Mouse (Mus musculus): ENCODE measurements around the gene Sgk1. TPM values are rescaled to one million over a fixed set of nuclear protein-coding genes. Genes with fewer than 3 reads are reported as not detected.

Sgk1 gene
- polyA plus RNA-seq, 1 experiment from 2014 or later = 32.1 TPM

DNA sequence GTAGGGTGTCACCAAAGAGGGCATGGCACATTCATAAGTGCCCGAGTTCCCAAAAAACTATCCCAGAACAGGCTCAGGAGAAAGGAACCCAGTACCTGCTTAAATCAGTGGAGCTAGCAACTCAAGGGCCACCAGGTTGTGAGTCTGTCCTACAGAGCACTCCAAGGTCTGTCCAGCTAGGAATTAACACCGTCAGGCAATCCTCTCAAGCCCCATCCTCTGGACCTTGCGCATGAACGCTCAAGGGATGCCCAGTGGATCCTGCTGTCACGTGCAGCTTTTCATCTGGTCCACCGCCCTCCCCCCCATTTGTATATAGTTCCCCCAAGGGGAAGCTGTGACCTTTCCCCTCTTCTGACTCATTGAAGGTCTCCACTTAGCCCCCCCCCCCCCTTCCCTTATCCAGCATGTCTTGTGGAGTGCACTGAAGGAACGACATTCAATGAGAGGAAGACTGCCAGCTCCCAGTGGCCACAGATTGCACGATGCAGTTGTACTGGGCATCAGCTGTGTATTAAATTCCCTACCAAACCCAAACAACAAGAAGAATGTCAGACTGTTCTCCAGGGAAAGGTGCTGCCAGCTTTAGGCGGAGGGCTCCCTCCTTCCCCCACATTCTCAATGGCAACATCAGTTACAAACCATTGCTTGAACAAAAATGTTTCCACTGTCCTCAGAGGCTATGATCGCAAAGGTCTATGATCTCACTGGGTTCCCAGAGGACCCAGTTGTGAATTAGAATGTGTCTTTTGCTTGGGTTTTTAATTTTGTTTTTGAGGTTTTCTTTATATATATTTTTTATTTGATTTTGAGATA lies 118.7 kb downstream of the Sgk1 start:
- Histone ChIP-seq H3K4me3 (replicated peaks; ENCODE audit: low read length) (no peak overlapping the region), H3K4me2 (ENCODE audit: low read length) (no peak overlapping the region), H3K27ac (ENCODE audit: low read length) (no peak overlapping the region), H3K9me3 (ENCODE audit: control insufficient read depth, low read length) (no peaks in the 10 kb centered on the region), H3K9ac (replicated peaks; ENCODE audit: low read depth, low read length) (no peak overlapping the region), H3K27me3 (replicated peaks; ENCODE audit: control insufficient read depth, insufficient read depth, low read length) (no peaks in the 10 kb centered on the region), H3K4me1 (replicated peaks; ENCODE audit: control insufficient read depth, insufficient read depth, low read length) (no peaks in the 10 kb centered on the region), H3K36me3 (ENCODE audit: control insufficient read depth, insufficient read depth) (no peaks in the 10 kb centered on the region)
- ATAC-seq = no peak
- WGBS = 65% methylated on average over 10 of the region's 10 CpGs

DNA sequence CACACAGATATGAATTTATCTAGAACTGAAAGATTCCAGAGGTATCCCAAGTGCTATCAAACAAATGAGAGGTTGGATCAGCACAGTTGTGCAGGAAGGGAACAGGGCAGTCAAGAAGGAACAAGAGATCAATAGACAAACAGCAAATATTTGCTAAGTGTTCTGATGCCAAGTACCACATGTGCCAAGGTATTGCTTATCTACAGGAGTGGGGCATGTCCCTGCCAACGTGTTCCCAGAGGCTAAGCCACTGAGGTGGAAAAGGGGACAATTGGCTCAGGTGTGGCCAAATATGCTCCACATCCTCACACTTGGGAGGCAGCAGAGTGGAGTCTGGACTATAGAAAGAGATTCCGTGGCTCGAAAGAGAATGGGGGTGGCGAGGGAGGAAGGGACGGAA lies 119.6 kb downstream of the Sgk1 start:
- H3K4me3 ChIP-seq (replicated peaks; ENCODE audit: low read length) = no peak overlapping the region
- no peaks in the 10 kb centered on the region for H3K36me3 ChIP-seq (ENCODE audit: control insufficient read depth, insufficient read depth)
- no peaks in the 10 kb centered on the region for H3K9me3 ChIP-seq (ENCODE audit: control insufficient read depth, low read length)
- ATAC-seq = no peak
- H3K27me3 ChIP-seq (replicated peaks; ENCODE audit: control insufficient read depth, insufficient read depth, low read length) = no peaks in the 10 kb centered on the region
- no peak overlapping the region for H3K4me2 ChIP-seq (ENCODE audit: low read length)
- H3K27ac ChIP-seq (ENCODE audit: low read length) = no peak overlapping the region
- H3K9ac ChIP-seq (replicated peaks; ENCODE audit: low read depth, low read length) = no peak overlapping the region
- WGBS = 81% methylated on average over 3 of the region's 5 CpGs
- H3K4me1 ChIP-seq (replicated peaks; ENCODE audit: control insufficient read depth, insufficient read depth, low read length) = no peaks in the 10 kb centered on the region

- no peaks in the 10 kb centered on the region for H3K36me3 ChIP-seq (ENCODE audit: control insufficient read depth, insufficient read depth)
- no peak overlapping the region for H3K4me3 ChIP-seq (replicated peaks; ENCODE audit: low read length)
- no peak for ATAC-seq
- no peak overlapping the region for H3K9ac ChIP-seq (replicated peaks; ENCODE audit: low read depth, low read length)
- no peaks in the 10 kb centered on the region for H3K4me1 ChIP-seq (replicated peaks; ENCODE audit: control insufficient read depth, insufficient read depth, low read length)
- no peak overlapping the region for H3K27ac ChIP-seq (ENCODE audit: low read length)
- WGBS = 84% methylated on average over 5 of the region's 5 CpGs
- no peaks in the 10 kb centered on the region for H3K9me3 ChIP-seq (ENCODE audit: control insufficient read depth, low read length)
- no peaks in the 10 kb centered on the region for H3K27me3 ChIP-seq (replicated peaks; ENCODE audit: control insufficient read depth, insufficient read depth, low read length)
- no peak overlapping the region for H3K4me2 ChIP-seq (ENCODE audit: low read length)
Observed at GRCm38 (mm10) chr10:22004763-22005162, 122.8 kb downstream of the Sgk1 start.

DNA sequence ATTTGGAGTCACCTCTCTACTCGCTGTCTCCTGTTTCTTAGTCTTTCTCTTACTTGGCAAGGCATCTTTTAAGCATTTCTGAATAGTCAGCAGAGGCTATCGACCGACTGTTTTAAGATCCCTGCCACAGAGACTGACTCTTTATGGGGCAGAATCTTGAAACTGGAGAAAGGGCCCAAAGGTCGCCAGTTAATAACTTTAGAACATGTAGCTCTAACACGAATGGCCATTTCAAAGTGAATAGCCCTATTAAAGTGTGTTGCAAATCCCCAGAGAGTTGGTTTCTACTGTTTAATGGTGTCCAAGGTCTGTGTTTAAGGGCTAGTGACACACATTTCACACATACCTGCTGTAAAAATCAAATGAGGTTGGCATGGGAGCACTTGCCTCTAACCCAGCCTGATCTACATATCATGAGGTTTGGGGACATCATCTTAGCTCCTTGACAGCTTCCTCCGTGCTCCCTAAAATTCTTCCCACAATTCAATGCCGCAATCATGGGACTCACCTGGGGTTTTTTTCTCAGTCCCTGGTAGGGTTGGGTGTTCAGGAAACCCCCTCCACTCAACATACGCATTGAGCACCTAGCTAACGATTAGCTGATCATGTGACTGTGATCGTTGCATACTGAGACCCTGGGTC lies 125.3 kb downstream of the Sgk1 start:
- no peak for ATAC-seq

GRCm38 (mm10) chr10:22007802-22008172 lies 125.8 kb downstream of the Sgk1 start:
- no peaks in the 10 kb centered on the region for H3K27me3 ChIP-seq (replicated peaks; ENCODE audit: control insufficient read depth, insufficient read depth, low read length)
- 0 out of 2 replicates have a peak, but pooled peaks have one; percentile 61 for ATAC-seq
- 43% methylated on average over 4 of the region's 4 CpGs for WGBS
- H3K9me3 ChIP-seq (ENCODE audit: control insufficient read depth, low read length) = no peaks in the 10 kb centered on the region
- H3K9ac ChIP-seq (replicated peaks; ENCODE audit: low read depth, low read length) = no peak overlapping the region
- no peaks in the 10 kb centered on the region for H3K36me3 ChIP-seq (ENCODE audit: control insufficient read depth, insufficient read depth)
- no peak overlapping the region for H3K4me2 ChIP-seq (ENCODE audit: low read length)
- no peaks in the 10 kb centered on the region for H3K4me1 ChIP-seq (replicated peaks; ENCODE audit: control insufficient read depth, insufficient read depth, low read length)
- H3K27ac ChIP-seq (ENCODE audit: low read length) = no peak overlapping the region
- no peak overlapping the region for H3K4me3 ChIP-seq (replicated peaks; ENCODE audit: low read length)

More for the DNA sequence above, 125.3 kb downstream of the Sgk1 start:
- Histone ChIP-seq H3K36me3 (ENCODE audit: control insufficient read depth, insufficient read depth) (no peaks in the 10 kb centered on the region), H3K9me3 (ENCODE audit: control insufficient read depth, low read length) (no peaks in the 10 kb centered on the region), H3K4me1 (replicated peaks; ENCODE audit: control insufficient read depth, insufficient read depth, low read length) (no peaks in the 10 kb centered on the region), H3K27ac (ENCODE audit: low read length) (no peak overlapping the region), H3K9ac (replicated peaks; ENCODE audit: low read depth, low read length) (no peak overlapping the region), H3K4me3 (replicated peaks; ENCODE audit: low read length) (no peak overlapping the region), H3K4me2 (ENCODE audit: low read length) (no peak overlapping the region), H3K27me3 (replicated peaks; ENCODE audit: control insufficient read depth, insufficient read depth, low read length) (no peaks in the 10 kb centered on the region)
- 89% methylated on average over 10 of the region's 10 CpGs for WGBS

DNA sequence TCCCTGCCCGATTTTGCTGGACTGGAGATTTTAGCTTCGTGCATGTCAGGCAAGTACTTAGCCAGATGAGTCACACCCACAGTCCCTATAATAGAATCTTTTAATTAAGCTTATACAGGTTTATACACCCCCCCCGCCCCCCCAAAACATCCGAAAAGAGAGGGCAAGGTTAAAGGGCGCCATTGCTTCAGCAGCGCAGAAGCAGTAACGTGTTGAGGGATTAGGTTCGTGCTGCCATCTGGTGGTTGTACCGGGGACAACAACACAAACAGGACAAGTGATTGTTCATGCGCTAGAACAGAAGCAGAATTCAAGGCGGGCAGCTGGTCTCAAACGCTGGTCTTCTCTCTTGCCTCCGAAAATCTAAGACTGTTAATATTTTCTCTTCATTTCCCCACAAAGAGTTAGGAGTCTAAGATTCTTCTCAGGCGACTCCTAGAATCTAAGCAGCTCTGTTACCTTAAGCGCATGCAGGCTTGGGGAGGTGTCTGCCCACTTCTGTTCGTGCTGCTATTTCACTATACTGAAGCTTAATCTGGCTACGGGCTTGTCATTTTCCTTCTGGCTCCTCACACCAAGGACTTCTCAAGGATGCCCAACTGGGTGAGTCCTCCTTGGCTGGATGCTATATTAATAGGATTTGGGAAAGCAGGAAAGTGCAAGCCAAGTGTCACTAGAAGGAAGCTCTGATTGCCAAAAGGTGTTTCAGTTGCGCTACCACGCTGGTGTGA lies 128.3 kb downstream of the Sgk1 start:
- Histone ChIP-seq H3K4me2 (ENCODE audit: low read length) (no peak overlapping the region), H3K9me3 (ENCODE audit: control insufficient read depth, low read length) (no peaks in the 10 kb centered on the region), H3K27me3 (replicated peaks; ENCODE audit: control insufficient read depth, insufficient read depth, low read length) (no peaks in the 10 kb centered on the region), H3K9ac (replicated peaks; ENCODE audit: low read depth, low read length) (no peak overlapping the region), H3K36me3 (ENCODE audit: control insufficient read depth, insufficient read depth) (no peaks in the 10 kb centered on the region), H3K4me1 (replicated peaks; ENCODE audit: control insufficient read depth, insufficient read depth, low read length) (no peaks in the 10 kb centered on the region), H3K27ac (ENCODE audit: low read length) (no peak overlapping the region), H3K4me3 (replicated peaks; ENCODE audit: low read length) (no peak overlapping the region)
- peak; percentile 63 for ATAC-seq
- WGBS = 41% methylated on average over 19 of the region's 19 CpGs

DNA sequence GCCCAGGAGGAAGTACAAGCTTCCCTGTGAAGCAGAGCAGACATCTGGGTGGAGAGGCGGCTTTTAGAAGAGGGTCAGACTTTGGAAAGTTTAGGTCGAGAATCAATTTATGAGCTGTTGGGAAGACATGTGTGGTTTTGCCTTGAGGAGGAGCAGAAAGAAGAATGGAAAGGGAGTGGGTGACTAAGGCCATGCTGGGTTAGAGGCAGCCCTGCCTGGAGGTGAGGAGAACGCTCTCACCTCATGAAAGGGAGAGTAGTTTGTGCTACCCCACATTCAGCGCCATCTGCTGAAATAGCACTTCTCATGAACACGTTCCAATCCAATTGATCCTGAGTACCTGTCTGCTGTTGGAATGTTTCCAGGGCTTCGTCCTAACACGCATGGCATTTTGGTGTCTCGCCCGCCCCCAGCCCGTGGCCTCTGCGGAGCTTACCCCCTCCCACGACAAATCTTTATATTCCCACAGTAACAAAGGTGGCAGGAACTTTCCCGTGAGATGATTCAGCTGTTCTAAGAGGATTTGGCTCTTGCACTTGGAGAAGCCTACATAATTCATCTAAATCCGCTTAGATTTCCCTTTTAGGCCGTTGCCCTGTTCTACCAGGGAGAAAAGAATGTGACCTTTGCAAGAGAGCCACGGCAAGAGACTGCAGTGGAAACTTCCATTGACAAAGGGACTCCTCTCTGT lies 135.6 kb downstream of the Sgk1 start:
- Histone ChIP-seq H3K36me3 (ENCODE audit: control insufficient read depth, insufficient read depth) (no peaks in the 10 kb centered on the region), H3K4me2 (ENCODE audit: low read length) (no peak overlapping the region), H3K4me3 (replicated peaks; ENCODE audit: low read length) (no peak overlapping the region), H3K27me3 (replicated peaks; ENCODE audit: control insufficient read depth, insufficient read depth, low read length) (no peaks in the 10 kb centered on the region), H3K9me3 (ENCODE audit: control insufficient read depth, low read length) (no peaks in the 10 kb centered on the region), H3K9ac (replicated peaks; ENCODE audit: low read depth, low read length) (no peak overlapping the region), H3K4me1 (replicated peaks; ENCODE audit: control insufficient read depth, insufficient read depth, low read length) (no peaks in the 10 kb centered on the region), H3K27ac (ENCODE audit: low read length) (no peak overlapping the region)
- ATAC-seq = no peak
- 55% methylated on average over 16 of the region's 16 CpGs for WGBS

- Histone ChIP-seq H3K9ac (replicated peaks; ENCODE audit: low read depth, low read length) (no peak overlapping the region), H3K4me3 (replicated peaks; ENCODE audit: low read length) (no peak overlapping the region), H3K27ac (ENCODE audit: low read length) (no peak overlapping the region), H3K4me1 (replicated peaks; ENCODE audit: control insufficient read depth, insufficient read depth, low read length) (no peaks in the 10 kb centered on the region), H3K4me2 (ENCODE audit: low read length) (no peak overlapping the region), H3K36me3 (ENCODE audit: control insufficient read depth, insufficient read depth) (no peaks in the 10 kb centered on the region), H3K9me3 (ENCODE audit: control insufficient read depth, low read length) (no peaks in the 10 kb centered on the region), H3K27me3 (replicated peaks; ENCODE audit: control insufficient read depth, insufficient read depth, low read length) (no peaks in the 10 kb centered on the region)
- ATAC-seq = no peak
- WGBS = 92% methylated on average over 4 of the region's 4 CpGs
Observed at GRCm38 (mm10) chr10:22018618-22019017, 136.6 kb downstream of the Sgk1 start.

DNA sequence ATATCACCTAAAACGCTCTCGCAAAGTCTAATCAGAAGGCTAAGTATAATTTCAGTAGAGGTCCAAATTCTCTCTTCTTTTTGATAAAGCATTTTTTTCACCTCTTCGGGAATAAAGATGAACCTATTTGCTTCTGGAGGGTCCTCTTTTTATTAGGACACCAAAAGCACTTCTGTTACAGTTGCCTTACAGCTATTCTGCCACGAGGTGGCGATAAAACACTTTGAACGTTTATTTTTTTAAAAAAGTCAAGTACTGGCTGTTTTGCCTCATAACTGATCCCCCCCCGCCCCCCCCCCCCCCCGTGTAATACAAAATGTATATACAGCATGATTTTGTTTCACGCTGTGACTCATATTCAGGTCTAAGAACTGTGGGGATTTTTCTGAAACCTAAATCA lies 152.3 kb downstream of the Sgk1 start:
- H3K9ac ChIP-seq (replicated peaks; ENCODE audit: low read depth, low read length) = no peak overlapping the region

More for the DNA sequence above, 152.3 kb downstream of the Sgk1 start:
- H3K36me3 ChIP-seq (ENCODE audit: control insufficient read depth, insufficient read depth) = no peaks in the 10 kb centered on the region
- no peak overlapping the region for H3K27ac ChIP-seq (ENCODE audit: low read length)
- H3K4me2 ChIP-seq (ENCODE audit: low read length) = no peak overlapping the region
- no peaks in the 10 kb centered on the region for H3K4me1 ChIP-seq (replicated peaks; ENCODE audit: control insufficient read depth, insufficient read depth, low read length)
- no peaks in the 10 kb centered on the region for H3K27me3 ChIP-seq (replicated peaks; ENCODE audit: control insufficient read depth, insufficient read depth, low read length)
- WGBS = 7% methylated on average over 9 of the region's 9 CpGs
- H3K4me3 ChIP-seq (replicated peaks; ENCODE audit: low read length) = no peak overlapping the region
- no peak for ATAC-seq
- peaks cover 4% of the 10 kb centered on the region; the same call in 1 of the 2 replicates for H3K9me3 ChIP-seq (ENCODE audit: control insufficient read depth, low read length)
